13 mouse cellular contexts compared by ENCODE assay signal in genomic region chrX:75777461-75777860, GRCm38 (mm10).
DNase-seq lines count a peak whose midpoint lies in the region; ATAC-seq lines count a peak whose summit lies in the region.
"Had no signal": no experiment of that assay in that cellular context is flagged by ENCODE, and none has a peak within 500 bp of the region (broad histone marks: within the 10 kb centered on the region; RNA-seq: fewer than 3 reads in every experiment).

No protein-coding gene starts in this region.

- no peaks in the 10 kb centered on the region for H3K36me3 ChIP-seq in liver, embryonic 11.5 days (ENCODE audit: control insufficient read depth, insufficient read depth, low read length)
- no peaks in the 10 kb centered on the region for H3K36me3 ChIP-seq in heart, embryonic 10.5 days
- H3K36me3 ChIP-seq: midbrain, embryonic 12.5 days had no signal

- ATAC-seq in liver, embryonic 11.5 days (replicated peaks; ENCODE audit: low FRiP score): no peak

- H3K4me2 ChIP-seq in liver, embryonic 11.5 days: no peak overlapping the region
- H3K4me2 ChIP-seq: hindbrain, embryonic 14.5 days; midbrain, embryonic 12.5 days had no signal

- intact Hi-C loops in heart, postnatal 36 days (cut with DNase I): no loop called here

- WGBS in liver, embryonic 11.5 days: 85% methylated on average over 2 of the region's 2 CpGs
- 81% methylated on average over 2 of the region's 2 CpGs for WGBS in heart, embryonic 10.5 days

- no peak overlapping the region for H3K9ac ChIP-seq in liver, embryonic 11.5 days (ENCODE audit: low read depth, low read length)
- H3K9ac ChIP-seq: hindbrain, embryonic 14.5 days; midbrain, embryonic 12.5 days had no signal

- no peaks in the 10 kb centered on the region for H3K4me1 ChIP-seq in liver, embryonic 11.5 days (replicated peaks; ENCODE audit: control insufficient read depth, insufficient read depth, low read length)
- H3K4me1 ChIP-seq in heart, embryonic 10.5 days: no peaks in the 10 kb centered on the region
- H3K4me1 ChIP-seq: midbrain, embryonic 12.5 days had no signal

- H3K4me3 ChIP-seq in liver, embryonic 11.5 days (ENCODE audit: low read depth, low read length): no peak overlapping the region
- H3K4me3 ChIP-seq in heart, embryonic 10.5 days: no peak overlapping the region
- H3K4me3 ChIP-seq: erythroblast, embryonic 14.5 days; midbrain, embryonic 12.5 days had no signal

- no peak overlapping the region for H3K27ac ChIP-seq in liver, embryonic 11.5 days (ENCODE audit: low read depth, low read length)
- H3K27ac ChIP-seq in heart, embryonic 10.5 days: no peak overlapping the region
- H3K27ac ChIP-seq: hindbrain, embryonic 14.5 days; midbrain, embryonic 12.5 days had no signal

- no peaks in the 10 kb centered on the region for H3K9me3 ChIP-seq in liver, embryonic 11.5 days (ENCODE audit: control insufficient read depth, low read length)
- no peaks in the 10 kb centered on the region for H3K9me3 ChIP-seq in heart, embryonic 10.5 days
- H3K9me3 ChIP-seq: midbrain, embryonic 12.5 days had no signal

- H3K27me3 ChIP-seq in liver, embryonic 11.5 days (replicated peaks; ENCODE audit: control insufficient read depth, insufficient read depth, low read length): no peaks in the 10 kb centered on the region
- no peaks in the 10 kb centered on the region for H3K27me3 ChIP-seq in heart, embryonic 10.5 days (ENCODE audit: insufficient read depth, poor library complexity, severe bottlenecking)
- H3K27me3 ChIP-seq: midbrain, embryonic 12.5 days had no signal

- peak; percentile 1 for DNase-seq in heart, adult 11 months
- no peak for DNase-seq in heart, postnatal 36 days
- DNase-seq in liver (peak; percentile 21), 416B (ENCODE audit: low read depth) (peak; percentile 8), NIH3T3 (ENCODE audit: low read depth) (peak; percentile 22)
- DNase-seq in liver, embryonic 11.5 days (ENCODE audit: low spot score): no peak
- DNase-seq in heart, embryonic 10.5 days (ENCODE audit: low spot score): no peak
- DNase-seq in layer of hippocampus, postnatal 14 days (ENCODE audit: low spot score in 2 of 2): no peak
- DNase-seq: lung, adult 18-20 months; right cerebral cortex, adult 18-20 months had no signal

Comparison
In these comparisons a context has a peak if more than half of its experiments do, and no peak if none do; other contexts are left out.
1. DNase-seq: peak in heart, adult 11 months (single experiment), liver (single experiment), 416B (single experiment) and NIH3T3 (single experiment); none in heart, postnatal 36 days (0 of 2), liver, embryonic 11.5 days (single experiment), heart, embryonic 10.5 days (single experiment) and layer of hippocampus, postnatal 14 days (0 of 2).